Mouse (Mus musculus) stomach, postnatal 0 days (tissue): ENCODE data around the gene Yjefn3. TPM values are rescaled to one million over a fixed set of nuclear protein-coding genes. Genes with fewer than 3 reads are reported as not detected.
A peak's percentile ranks its signal among the peaks of the same experiment; 100 is the strongest.
"Not testable (repeated sequence)": the region's sequence is repeated elsewhere in the genome, so short reads cannot be mapped to it uniquely, and the experiment has no call there.

Source experiments
- ATAC-seq: fragments of 200-750 bp; cut with Nextera tagmentation; 2 replicates; pipeline ENCODE4 v1.8.0; 2017; ENCODE audit not compliant: low FRiP score, low TSS enrichment
- DNase-seq: peaks from one replicate; pipeline ENCODE4 v3.0.0-alpha.2; 2016; ENCODE audit warnings: low spot score
- H3K27ac ChIP-seq: fragments of 300-500 bp; sonication (generic); replicated peaks from 2 replicates; pipeline ENCODE4 v1.5.1; 2014; ENCODE audit warnings: mild to moderate bottlenecking, control low read depth
- H3K27me3 ChIP-seq: fragments of 300-500 bp; sonication (generic); 2 replicates; pipeline ENCODE4 v1.6.1; 2014; ENCODE audit warnings: low read length; ENCODE audit not compliant: control insufficient read depth, insufficient read depth
- H3K36me3 ChIP-seq: fragments of 300-500 bp; sonication (generic); 2 replicates; pipeline ENCODE4 v1.6.1; 2014; ENCODE audit warnings: low read length, mixed read lengths; ENCODE audit not compliant: control insufficient read depth, insufficient read depth
- H3K4me1 ChIP-seq: fragments of 300-500 bp; sonication (generic); replicated peaks from 2 replicates; pipeline ENCODE4 v1.6.1; 2014; ENCODE audit warnings: antibody characterized with exemption; ENCODE audit not compliant: control insufficient read depth, insufficient read depth
- H3K4me2 ChIP-seq: fragments of 300-500 bp; sonication (generic); replicated peaks from 2 replicates; pipeline ENCODE4 v1.6.1; 2014; ENCODE audit warnings: low read depth, mild to moderate bottlenecking, control low read depth, moderate library complexity
- H3K4me3 ChIP-seq: fragments of 300-500 bp; sonication (generic); 2 replicates; pipeline ENCODE4 v1.5.1; 2014; ENCODE audit warnings: low read depth, low read length, control low read depth
- H3K9ac ChIP-seq: fragments of 300-500 bp; sonication (generic); 2 replicates; pipeline ENCODE4 v1.6.1; 2014; ENCODE audit warnings: mild to moderate bottlenecking, low read length, control low read depth, mixed read lengths
- H3K9me3 ChIP-seq: fragments of 300-500 bp; sonication (generic); 2 replicates; pipeline ENCODE4 v1.6.1; 2016; ENCODE audit warnings: low read length; ENCODE audit not compliant: control insufficient read depth
- CTCF ChIP-seq: IDR thresholded peaks from 2 replicates; pipeline ENCODE4 v1.5.1; 2016; ENCODE audit warnings: antibody characterized with exemption, low read depth, mild to moderate bottlenecking, moderate library complexity
- EP300 ChIP-seq: optimal IDR thresholded peaks from 2 replicates; pipeline ENCODE3; 2016; ENCODE audit warnings: antibody characterized with exemption
- WGBS: fragments of 180-500 bp; shearing (Covaris S2); extraction: QIAGEN DNeasy Blood & Tissue Kit; methylation state at CpG from one replicate; pipeline ENCODE4 v1.1.7; 2014; 5-methylcytosine and 5-hydroxymethylcytosine counted together
- polyA plus RNA-seq: library from polyadenylated mRNA; unstranded; fragments of >200 nt; fragmentation: Nextera tagmentation; extraction: Ambion mirVana; gene quantifications from 2 replicates; pipeline ENCODE4 v1.2.1, GENCODE M21; 2015

Gene Yjefn3
- 1.6 and 2.7 TPM in 2 replicates for polyA plus RNA-seq

DNA sequence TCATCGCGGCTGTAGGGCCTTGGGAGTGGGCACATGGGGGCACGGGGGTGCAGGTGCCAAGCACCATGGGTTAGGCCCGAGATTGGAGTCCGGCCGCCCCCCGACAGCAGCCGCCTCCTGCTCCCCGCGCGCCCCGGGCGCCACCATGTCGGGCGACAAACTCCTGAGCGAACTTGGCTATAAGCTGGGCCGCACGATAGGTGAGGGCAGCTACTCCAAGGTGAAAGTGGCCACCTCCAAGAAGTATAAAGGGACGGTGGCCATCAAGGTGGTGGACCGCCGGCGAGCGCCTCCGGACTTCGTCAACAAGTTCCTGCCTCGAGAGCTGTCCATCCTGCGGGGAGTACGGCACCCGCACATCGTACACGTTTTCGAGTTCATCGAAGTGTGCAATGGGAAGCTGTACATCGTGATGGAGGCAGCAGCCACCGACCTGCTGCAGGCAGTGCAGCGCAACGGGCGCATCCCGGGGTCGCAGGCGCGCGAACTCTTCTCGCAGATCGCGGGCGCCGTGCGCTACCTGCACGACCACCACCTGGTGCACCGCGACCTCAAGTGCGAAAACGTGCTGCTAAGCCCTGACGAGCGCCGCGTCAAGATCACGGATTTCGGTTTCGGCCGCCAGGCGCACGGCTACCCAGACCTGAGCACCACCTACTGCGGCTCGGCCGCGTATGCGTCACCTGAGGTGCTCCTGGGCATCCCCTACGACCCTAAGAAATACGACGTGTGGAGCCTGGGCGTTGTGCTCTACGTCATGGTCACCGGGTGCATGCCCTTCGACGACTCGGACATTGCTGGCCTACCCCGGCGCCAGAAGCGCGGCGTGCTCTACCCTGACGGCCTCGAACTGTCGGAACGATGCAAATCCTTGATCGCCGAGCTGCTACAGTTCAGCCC is at the start of gene Yjefn3, which contains the start of the genes Tssk6 and Ndufa13:
Gene Yjefn3, minus strand, starts transcription at position 550 of the 900 bp plus-strand sequence.
Gene Tssk6, plus strand, starts transcription at position 22 of the 900 bp plus-strand sequence.
Gene Ndufa13, minus strand, starts transcription at position 396 of the 900 bp plus-strand sequence.
- Histone ChIP-seq H3K4me2 (peak within 1 kb of the TSS; percentile 92), H3K36me3 (peaks cover 4% of the 10 kb centered on the region; the same call in 1 of the 2 replicates), H3K27me3 (no peaks in the 10 kb centered on the region), H3K4me1 (peaks cover 3% of the 10 kb centered on the region; the same call in 1 of the 2 replicates), H3K27ac (peak within 1 kb of the TSS; percentile 94), H3K9ac (peak within 1 kb of the TSS; percentile 79), H3K4me3 (peak within 1 kb of the TSS; percentile 75), H3K9me3 (no peaks in the 10 kb centered on the region)
- TF ChIP-seq EP300, result no peak
- peak; percentile 23; the same call in 1 of the 2 replicates for TF ChIP-seq CTCF
- ATAC-seq (peak; percentile 43), DNase-seq (peak; percentile 46)
- WGBS, result 4% methylated on average over 89 of the region's 89 CpGs

- Histone ChIP-seq H3K9ac (no peak overlapping the region), H3K27ac (no peak overlapping the region), H3K4me3 (no peak overlapping the region), H3K4me2 (no peak overlapping the region), H3K4me1 (no peaks in the 10 kb centered on the region), H3K9me3 (no peaks in the 10 kb centered on the region), H3K27me3 (no peaks in the 10 kb centered on the region), H3K36me3 (no peaks in the 10 kb centered on the region; the same call in 1 of the 2 replicates)
- no peak for TF ChIP-seq EP300
- ATAC-seq (no peak), DNase-seq (no peak)
- WGBS, result 79% methylated on average over 2 of the region's 2 CpGs
Observed at GRCm38 (mm10) chr8:69950300-69950699, 47.8 kb upstream of the Yjefn3 start.

- WGBS, result 88% methylated on average over 2 of the region's 3 CpGs
- not testable (repeated sequence) for H3K9ac ChIP-seq, H3K36me3 ChIP-seq, H3K4me3 ChIP-seq, H3K27ac ChIP-seq, H3K27me3 ChIP-seq, ATAC-seq, H3K9me3 ChIP-seq, H3K4me1 ChIP-seq, DNase-seq, H3K4me2 ChIP-seq
Observed at GRCm38 (mm10) chr8:69942495-69942894, 40.0 kb upstream of the Yjefn3 start.

DNA sequence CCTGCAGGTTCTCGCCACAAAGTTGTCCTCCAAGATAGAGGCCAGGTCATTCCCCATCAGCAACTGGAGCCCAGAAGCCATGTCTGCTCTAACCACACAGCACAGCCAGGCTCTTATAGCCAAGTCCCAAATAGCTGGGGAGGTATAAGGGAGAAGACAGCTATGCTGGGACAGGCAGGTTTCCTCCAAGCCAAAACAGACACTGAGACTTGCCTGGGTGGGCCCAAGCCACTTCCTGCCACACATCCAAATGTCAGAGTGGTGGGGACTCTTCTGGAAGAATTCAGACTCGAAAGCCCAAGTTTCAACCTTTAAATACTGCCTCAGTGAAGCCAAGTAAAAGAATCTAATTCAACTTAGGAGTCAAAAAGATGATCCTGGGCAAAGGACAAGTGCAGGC is 37.9 kb upstream of the Yjefn3 start:
- Histone ChIP-seq H3K36me3 (0 out of 2 replicates have a peak, but pooled peaks cover 3% of the 10 kb centered on the region), H3K9ac (no peak overlapping the region), H3K9me3 (no peaks in the 10 kb centered on the region), H3K4me2 (no peak overlapping the region), H3K27me3 (no peaks in the 10 kb centered on the region), H3K4me1 (0 out of 2 replicates have a peak, but pooled peaks cover 2% of the 10 kb centered on the region), H3K27ac (no peak overlapping the region), H3K4me3 (no peak overlapping the region)
- no peak for DNase-seq
- 98% methylated on average over 2 of the region's 2 CpGs for WGBS
- ATAC-seq, result no peak
- TF ChIP-seq CTCF, result no peak
- TF ChIP-seq EP300, result no peak

GRCm38 (mm10) chr8:69939633-69940032 is 37.1 kb upstream of the Yjefn3 start:
- no peak for ATAC-seq
- no peak overlapping the region for H3K27ac ChIP-seq

More at GRCm38 (mm10) chr8:69939633-69940032, 37.1 kb upstream of the Yjefn3 start:
- Histone ChIP-seq H3K4me1 (0 out of 2 replicates have a peak, but pooled peaks cover 2% of the 10 kb centered on the region), H3K9me3 (no peaks in the 10 kb centered on the region), H3K27me3 (no peaks in the 10 kb centered on the region), H3K4me3 (no peak overlapping the region), H3K9ac (no peak overlapping the region), H3K36me3 (0 out of 2 replicates have a peak, but pooled peaks cover 3% of the 10 kb centered on the region), H3K4me2 (no peak overlapping the region)
- WGBS, result 28% methylated on average over 3 of the region's 3 CpGs
- no peak for TF ChIP-seq EP300
- no peak for TF ChIP-seq CTCF
- no peak for DNase-seq
